Mouse (Mus musculus): ENCODE data around the gene Vsig10l. TPM values are rescaled to one million over a fixed set of nuclear protein-coding genes. Genes with fewer than 3 reads are reported as not detected.

The Vsig10l gene
- 2.9 and 3.6 TPM in 2 replicates for total RNA-seq (2012; rRNA removed)

GRCm38 (mm10) chr7:43462851-43463250, at the start of gene Vsig10l:
Gene Vsig10l, plus strand, starts transcription at chr7:43463151.
- DNase-seq (ENCODE audit: low read depth, low spot score), result no peak

GRCm38 (mm10) chr7:43417298-43417697, 45.7 kb upstream of the Vsig10l start:
- in situ Hi-C loops (cut with MboI; ENCODE audit: low sequenced_read_pairs in 2 of 2, unreplicated experiment in 2 of 2), result no loop called here
- H3K9me3 ChIP-seq (ENCODE audit: control insufficient read depth, insufficient read depth, low read depth, low read length), result no peaks in the 10 kb centered on the region
- H3K9ac ChIP-seq (ENCODE audit: insufficient read depth, low read depth, low read length, poor library complexity, severe bottlenecking), result no peak overlapping the region
- no peak for DNase-seq (ENCODE audit: low read depth, low spot score)
- H3K4me3 ChIP-seq (ENCODE audit: insufficient read depth in 1 of 2, low read depth in 1 of 2, low read length in 2 of 2, poor library complexity in 1 of 2, severe bottlenecking in 1 of 2), result no peak overlapping the region
- H3K27ac ChIP-seq (ENCODE audit: insufficient read depth, low read depth, low read length, poor library complexity, severe bottlenecking), result no peak overlapping the region
- H3K36me3 ChIP-seq (ENCODE audit: control insufficient read depth, insufficient read depth, low read length, poor library complexity, severe bottlenecking), result no peaks in the 10 kb centered on the region
- H3K4me1 ChIP-seq (ENCODE audit: control insufficient read depth in 2 of 2, insufficient read depth in 2 of 2, low read length in 2 of 2, poor library complexity in 1 of 2), result no peaks in the 10 kb centered on the region
- TF ChIP-seq HCFC1 (IDR thresholded peaks at IDR 0.05; ENCODE audit: borderline replicate concordance, insufficient read depth, low read length), result no peak
- TF ChIP-seq ZC3H11A (IDR thresholded peaks at IDR 0.05; ENCODE audit: borderline replicate concordance, low read depth, low read length), result no peak
- no peak for TF ChIP-seq CHD2 (IDR thresholded peaks at IDR 0.05; ENCODE audit: low read depth, low read length)
- no peak for TF ChIP-seq MAFK (IDR thresholded peaks at IDR 0.05; ENCODE audit: insufficient read depth, low read depth, low read length)
- TF ChIP-seq ZNF384 (IDR thresholded peaks at IDR 0.05; ENCODE audit: low read depth, low read length), result no peak

More at GRCm38 (mm10) chr7:43462851-43463250, at the start of gene Vsig10l:
- Histone ChIP-seq H3K9me3 (ENCODE audit: control insufficient read depth, insufficient read depth, low read depth, low read length) (no peaks in the 10 kb centered on the region), H3K27ac (ENCODE audit: insufficient read depth, low read depth, low read length, poor library complexity, severe bottlenecking) (no peak within 1 kb of the TSS), H3K9ac (ENCODE audit: insufficient read depth, low read depth, low read length, poor library complexity, severe bottlenecking) (no peak within 1 kb of the TSS), H3K4me3 (ENCODE audit: insufficient read depth in 1 of 2, low read depth in 1 of 2, low read length in 2 of 2, poor library complexity in 1 of 2, severe bottlenecking in 1 of 2) (no peak within 1 kb of the TSS), H3K36me3 (ENCODE audit: control insufficient read depth, insufficient read depth, low read length, poor library complexity, severe bottlenecking) (no peaks in the 10 kb centered on the region), H3K4me1 (ENCODE audit: control insufficient read depth in 2 of 2, insufficient read depth in 2 of 2, low read length in 2 of 2, poor library complexity in 1 of 2) (peaks cover 0 to 3% of the 10 kb centered on the region in 2 experiments; a peak in 1 of 4 replicates)
- in situ Hi-C loops (cut with MboI; ENCODE audit: low sequenced_read_pairs in 2 of 2, unreplicated experiment in 2 of 2), result no loop called here
- TF ChIP-seq HCFC1 (IDR thresholded peaks at IDR 0.05; ENCODE audit: borderline replicate concordance, insufficient read depth, low read length) (no peak), ZC3H11A (IDR thresholded peaks at IDR 0.05; ENCODE audit: borderline replicate concordance, low read depth, low read length) (no peak), ZNF384 (IDR thresholded peaks at IDR 0.05; ENCODE audit: low read depth, low read length) (no peak), MAFK (IDR thresholded peaks at IDR 0.05; ENCODE audit: insufficient read depth, low read depth, low read length) (no peak), CHD2 (IDR thresholded peaks at IDR 0.05; ENCODE audit: low read depth, low read length) (no peak)

GRCm38 (mm10) chr7:43422995-43423617, 39.8 kb upstream of the Vsig10l start:
- no peak for TF ChIP-seq ZNF384 (IDR thresholded peaks at IDR 0.05; ENCODE audit: low read depth, low read length)
- TF ChIP-seq MAFK (IDR thresholded peaks at IDR 0.05; ENCODE audit: insufficient read depth, low read depth, low read length), result no peak
- no peak for TF ChIP-seq HCFC1 (IDR thresholded peaks at IDR 0.05; ENCODE audit: borderline replicate concordance, insufficient read depth, low read length)
- TF ChIP-seq CHD2 (IDR thresholded peaks at IDR 0.05; ENCODE audit: low read depth, low read length), result no peak
- TF ChIP-seq ZC3H11A (IDR thresholded peaks at IDR 0.05; ENCODE audit: borderline replicate concordance, low read depth, low read length), result no peak
- in situ Hi-C loops (cut with MboI; ENCODE audit: low sequenced_read_pairs in 2 of 2, unreplicated experiment in 2 of 2), result no loop called here
- Histone ChIP-seq H3K4me3 (ENCODE audit: insufficient read depth in 1 of 2, low read depth in 1 of 2, low read length in 2 of 2, poor library complexity in 1 of 2, severe bottlenecking in 1 of 2) (no peak overlapping the region), H3K9ac (ENCODE audit: insufficient read depth, low read depth, low read length, poor library complexity, severe bottlenecking) (no peak overlapping the region), H3K9me3 (ENCODE audit: control insufficient read depth, insufficient read depth, low read depth, low read length) (no peaks in the 10 kb centered on the region), H3K27ac (ENCODE audit: insufficient read depth, low read depth, low read length, poor library complexity, severe bottlenecking) (no peak overlapping the region), H3K4me1 (ENCODE audit: control insufficient read depth in 2 of 2, insufficient read depth in 2 of 2, low read length in 2 of 2, poor library complexity in 1 of 2) (0 out of 4 replicates have a peak, but pooled peaks cover 0 to 2% of the 10 kb centered on the region in 2 experiments), H3K36me3 (ENCODE audit: control insufficient read depth, insufficient read depth, low read length, poor library complexity, severe bottlenecking) (no peaks in the 10 kb centered on the region)
- DNase-seq (ENCODE audit: low read depth, low spot score), result peak; percentile 79

GRCm38 (mm10) chr7:43423991-43424625, 38.8 kb upstream of the Vsig10l start:
- Histone ChIP-seq H3K9ac (ENCODE audit: insufficient read depth, low read depth, low read length, poor library complexity, severe bottlenecking) (no peak overlapping the region), H3K9me3 (ENCODE audit: control insufficient read depth, insufficient read depth, low read depth, low read length) (no peaks in the 10 kb centered on the region), H3K4me3 (ENCODE audit: insufficient read depth in 1 of 2, low read depth in 1 of 2, low read length in 2 of 2, poor library complexity in 1 of 2, severe bottlenecking in 1 of 2) (no peak overlapping the region), H3K4me1 (ENCODE audit: control insufficient read depth in 2 of 2, insufficient read depth in 2 of 2, low read length in 2 of 2, poor library complexity in 1 of 2) (peaks cover 2 to 3% of the 10 kb centered on the region in 2 experiments; a peak in 2 of 4 replicates), H3K27ac (ENCODE audit: insufficient read depth, low read depth, low read length, poor library complexity, severe bottlenecking) (no peak overlapping the region), H3K36me3 (ENCODE audit: control insufficient read depth, insufficient read depth, low read length, poor library complexity, severe bottlenecking) (no peaks in the 10 kb centered on the region)
- no peak for TF ChIP-seq HCFC1 (IDR thresholded peaks at IDR 0.05; ENCODE audit: borderline replicate concordance, insufficient read depth, low read length)
- TF ChIP-seq CHD2 (IDR thresholded peaks at IDR 0.05; ENCODE audit: low read depth, low read length), result no peak
- no peak for TF ChIP-seq MAFK (IDR thresholded peaks at IDR 0.05; ENCODE audit: insufficient read depth, low read depth, low read length)
- DNase-seq (ENCODE audit: low read depth, low spot score), result no peak
- in situ Hi-C loops (cut with MboI; ENCODE audit: low sequenced_read_pairs in 2 of 2, unreplicated experiment in 2 of 2), result no loop called here

All from ES-E14 (cell line).